Mouse (Mus musculus): ENCODE results near the gene Mitd1. TPM values are rescaled to one million over a fixed set of nuclear protein-coding genes. Genes with fewer than 3 reads are reported as not detected.

Mitd1 gene
- total RNA-seq, 2 experiments from 2014 or later = 8.3 to 11.4 TPM

GRCm38 (mm10) chr1:37871704-37872103 lies 18.5 kb downstream of the Mitd1 start, which contains the start of gene Lipt1:
TSS of gene Lipt1 (plus strand) at chr1:37871738.
- intact Hi-C loops (cut with DNase I) = no loop called here
- DNase-seq (ENCODE audit: low spot score in 2 of 2) = no peak

DNA sequence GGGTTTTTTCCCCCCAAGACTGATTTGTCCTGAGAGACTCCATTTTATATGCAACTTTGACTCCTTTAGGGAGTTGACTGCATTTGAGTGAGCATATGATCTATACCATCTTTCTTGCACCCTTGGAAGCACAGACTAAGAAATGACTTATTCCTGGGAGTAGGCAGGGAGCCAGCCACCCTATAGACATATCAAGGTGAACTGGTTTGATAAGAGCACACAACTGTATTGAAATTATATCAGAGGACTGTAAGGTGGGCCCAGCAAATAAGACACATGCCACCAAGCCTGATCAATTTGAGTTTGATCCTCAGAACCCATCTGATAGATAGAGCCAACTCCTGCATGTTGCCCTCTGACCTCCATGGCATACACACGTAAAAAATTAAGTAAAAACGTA lies 20.8 kb downstream of the Mitd1 start:
- DNase-seq (ENCODE audit: low spot score in 2 of 2) = no peak
- intact Hi-C loops (cut with DNase I) = loop anchor here (5.0 kb wide), 1 partner anchor 192 kb away; no protein-coding TSS in a partner anchor

GRCm38 (mm10) chr1:37868640-37869039 lies 21.6 kb downstream of the Mitd1 start:
- DNase-seq (ENCODE audit: low spot score in 2 of 2) = no peak
- intact Hi-C loops (cut with DNase I) = loop anchor here (5.0 kb wide), 1 partner anchor 191 kb away; no protein-coding TSS in a partner anchor

- intact Hi-C loops (cut with DNase I) = loop anchor here (5.0 kb wide), 1 partner anchor 191 kb away; no protein-coding TSS in a partner anchor
- DNase-seq (ENCODE audit: low spot score in 2 of 2) = no peak
Measured at GRCm38 (mm10) chr1:37867684-37868322, 22.4 kb downstream of the Mitd1 start.

DNA sequence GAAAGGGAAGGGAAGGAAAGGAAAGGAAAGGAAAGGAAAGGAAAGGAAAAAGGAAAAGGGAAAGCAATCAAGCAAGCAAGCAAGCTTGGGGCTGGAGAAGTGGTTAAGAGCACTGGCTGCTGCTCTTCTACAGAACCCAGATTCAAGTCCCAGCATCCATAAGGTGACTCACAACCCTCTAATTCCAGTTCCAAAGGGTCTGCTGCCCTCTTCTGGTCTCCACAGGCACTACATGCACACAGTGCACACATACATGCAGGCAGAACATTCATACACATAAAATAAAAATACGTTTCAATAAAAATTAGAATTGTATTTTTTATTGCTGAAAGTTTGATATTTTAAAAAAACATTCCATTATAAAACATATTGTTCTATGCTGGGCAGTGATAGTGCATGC lies 23.2 kb downstream of the Mitd1 start:
- intact Hi-C loops (cut with DNase I) = loop anchor here (5.0 kb wide), 1 partner anchor 190 kb away; no protein-coding TSS in a partner anchor
- peak in 1 of 2 experiments; percentile 52 for DNase-seq (ENCODE audit: low spot score in 2 of 2)

GRCm38 (mm10) chr1:37866286-37866685 lies 23.9 kb downstream of the Mitd1 start, which contains the start of gene Tsga10:
TSS of gene Tsga10 (minus strand) at chr1:37866429.
- intact Hi-C loops (cut with DNase I) = loop anchor here (5.0 kb wide), 1 partner anchor 189 kb away; no protein-coding TSS in a partner anchor

DNA sequence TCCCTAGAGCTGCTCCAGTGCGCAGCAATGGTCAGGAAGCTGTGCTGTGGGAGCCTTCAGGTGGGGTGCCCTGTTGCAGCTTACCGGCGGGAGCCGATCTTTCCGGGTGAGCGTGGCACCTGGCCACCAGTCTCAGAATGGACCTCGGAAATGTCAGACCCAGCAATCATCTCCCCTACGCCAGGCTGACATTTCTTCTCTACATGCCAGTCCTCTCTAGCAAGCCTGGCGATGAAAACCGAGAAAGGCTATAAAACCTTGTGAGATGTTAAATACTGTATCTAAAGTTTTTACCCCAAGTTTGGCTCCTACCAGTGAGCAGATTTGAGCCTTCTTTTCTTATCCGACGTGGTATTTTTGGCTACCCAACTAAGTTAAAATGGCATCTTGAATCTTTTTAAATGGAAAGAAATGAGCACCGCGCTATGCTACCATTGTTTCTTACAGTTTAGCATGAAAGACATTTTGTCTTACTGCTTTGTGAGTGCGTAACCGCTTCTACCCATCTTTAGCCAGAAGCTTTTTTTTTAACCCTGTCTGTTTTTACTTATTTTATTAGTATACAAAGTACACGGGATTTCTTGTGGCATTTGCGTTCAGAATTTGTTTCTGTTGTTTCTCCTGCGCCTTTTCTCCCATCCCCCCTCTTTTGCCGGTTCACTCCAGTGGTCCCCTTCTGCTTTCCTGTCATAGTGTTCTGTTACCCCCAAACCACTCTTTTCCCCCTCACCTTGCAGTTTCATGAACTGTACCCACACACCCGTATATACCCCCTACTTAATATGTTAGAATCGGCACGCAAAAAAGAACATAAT lies 24.6 kb downstream of the Mitd1 start:
- intact Hi-C loops (cut with DNase I) = loop anchor here (2.0 to 5.0 kb wide), 2 partner anchors 139 to 188 kb away; no protein-coding TSS in a partner anchor
- DNase-seq (ENCODE audit: low spot score in 2 of 2) = peak in 1 of 2 experiments; percentile 45

More at GRCm38 (mm10) chr1:37866286-37866685, 23.9 kb downstream of the Mitd1 start, which contains the start of gene Tsga10:
- no peak for DNase-seq (ENCODE audit: low spot score in 2 of 2)

GRCm38 (mm10) chr1:37864511-37865400 lies 25.5 kb downstream of the Mitd1 start:
- DNase-seq (ENCODE audit: low spot score in 2 of 2) = peak; percentile 100
- intact Hi-C loops (cut with DNase I) = loop anchor here (2.0 to 5.0 kb wide), 2 partner anchors 138 to 187 kb away; no protein-coding TSS in a partner anchor

DNA sequence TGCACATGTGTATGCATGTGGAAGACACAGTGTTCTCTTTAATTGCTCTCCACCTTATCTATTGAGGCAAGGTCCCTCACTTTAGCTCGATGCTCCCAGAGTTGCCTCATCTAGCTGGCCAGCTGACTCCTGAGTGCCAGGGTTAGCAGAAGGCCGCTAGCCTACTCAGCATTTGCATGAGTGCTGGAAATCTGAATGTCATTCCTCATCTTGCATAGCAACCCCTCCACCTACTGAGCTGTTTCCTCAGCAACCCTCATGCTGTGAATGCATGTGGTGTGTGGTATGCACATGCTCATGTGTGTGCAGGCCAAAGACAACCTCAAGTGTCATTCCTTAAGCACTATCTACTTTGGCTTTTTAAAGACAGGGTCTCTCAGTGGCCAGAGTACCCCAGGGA lies 39.5 kb downstream of the Mitd1 start:
- peak in 1 of 2 experiments; percentile 50 for DNase-seq (ENCODE audit: low spot score in 2 of 2)
- intact Hi-C loops (cut with DNase I) = no loop called here

DNA sequence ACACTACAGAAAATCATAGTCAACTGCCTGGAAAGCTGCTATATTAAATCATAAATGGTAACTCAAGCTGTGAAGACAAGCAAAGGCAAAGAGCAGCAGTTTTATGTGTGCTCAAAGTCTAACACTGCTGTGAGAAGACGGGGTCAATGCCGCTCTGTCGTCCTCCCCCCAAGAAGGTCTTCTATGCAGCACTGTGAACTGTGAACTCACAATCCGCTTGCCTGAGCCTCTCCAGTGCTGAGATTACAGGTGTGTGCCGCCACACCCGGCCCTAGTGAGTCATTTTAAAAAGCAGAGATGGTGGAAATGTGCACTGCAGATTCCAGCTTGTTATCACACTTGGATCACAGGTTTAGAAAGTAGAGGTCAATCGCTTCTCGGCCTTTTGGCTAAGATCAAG lies 43.3 kb downstream of the Mitd1 start:
- intact Hi-C loops (cut with DNase I) = no loop called here

DNA sequence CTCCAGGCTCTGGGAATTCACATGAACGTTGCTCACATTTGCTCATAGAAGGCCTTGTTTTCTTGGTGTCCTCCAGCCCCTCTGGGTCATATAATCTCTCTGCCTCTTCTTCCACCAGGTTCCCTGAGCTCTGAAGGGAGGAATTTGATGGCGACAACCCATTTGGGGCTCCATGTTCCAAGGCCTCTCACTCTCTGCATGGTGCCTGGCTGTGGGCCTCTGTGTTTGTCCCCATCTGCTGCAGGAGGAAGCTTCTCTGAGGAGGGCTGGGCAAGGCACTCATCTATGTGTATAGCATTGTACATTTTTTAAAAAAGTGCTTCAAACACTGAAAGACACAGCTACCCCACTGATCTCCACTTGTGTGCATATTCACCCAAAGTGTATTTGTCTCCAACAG lies 58.5 kb downstream of the Mitd1 start:
- no peak for DNase-seq (ENCODE audit: low spot score in 2 of 2)
- intact Hi-C loops (cut with DNase I) = no loop called here

More for the DNA sequence above, 43.3 kb downstream of the Mitd1 start:
- no peak for DNase-seq (ENCODE audit: low spot score in 2 of 2)

Other genes starting within 250 kb of the Mitd1 start
- 100 to 1,000 TPM; 177 to 178 TPM for gene 2010300C02Rik, start 170.3 kb downstream of the Mitd1 start, total RNA-seq (2021)
- gene Tsga10, start 24.0 kb downstream of the Mitd1 start, total RNA-seq (2021) = 10 to 100 TPM; 16.7 to 17.3 TPM
- 1 to 10 TPM; 7.6 to 7.7 TPM for gene Lipt1, start 18.7 kb downstream of the Mitd1 start, total RNA-seq (2021)
- gene Mrpl30, start 66 bp upstream of the Mitd1 start, total RNA-seq (2021) = 100 to 1,000 TPM; 142 to 149 TPM
- gene Lyg2, start 26.1 kb upstream of the Mitd1 start, total RNA-seq (2021) = under 1 TPM in 1 of 2 experiments, not detected in 1; 0.13 TPM
- not detected for gene Lyg1, start 67.3 kb upstream of the Mitd1 start, total RNA-seq (2021)
- gene Txndc9, start 107.5 kb upstream of the Mitd1 start, total RNA-seq (2021) = 10 to 100 TPM; 54.8 to 59.9 TPM
- 10 to 100 TPM; 34.6 to 34.7 TPM for gene Eif5b, start 107.6 kb upstream of the Mitd1 start, total RNA-seq (2021)
- gene Rev1, start 239.4 kb upstream of the Mitd1 start, total RNA-seq (2021) = 10 to 100 TPM; 31.5 to 38.3 TPM